Mouse (Mus musculus) left cerebral cortex, postnatal 4 days (tissue): ENCODE data around the gene Cfap161. TPM values are rescaled to one million over a fixed set of nuclear protein-coding genes. Genes with fewer than 3 reads are reported as not detected.

ENCODE experiments used
- DNase-seq: peaks from one replicate; pipeline ENCODE4 v3.0.0-alpha.2; 2022
- intact Hi-C: fragments of 180-260 bp; cut with DNase I; formaldehyde crosslinking; loops from one replicate; pipeline ENCODE4 v1.15.1; 2025
- total RNA-seq, 2 experiments: library from RNA; stranded (reverse); gene quantifications; 2 replicates each; pipeline ENCODE4 v1.2.3; 2021

Gene Cfap161
- total RNA-seq, 2 experiments from 2014 or later = 1.0 to 1.1 TPM

DNA sequence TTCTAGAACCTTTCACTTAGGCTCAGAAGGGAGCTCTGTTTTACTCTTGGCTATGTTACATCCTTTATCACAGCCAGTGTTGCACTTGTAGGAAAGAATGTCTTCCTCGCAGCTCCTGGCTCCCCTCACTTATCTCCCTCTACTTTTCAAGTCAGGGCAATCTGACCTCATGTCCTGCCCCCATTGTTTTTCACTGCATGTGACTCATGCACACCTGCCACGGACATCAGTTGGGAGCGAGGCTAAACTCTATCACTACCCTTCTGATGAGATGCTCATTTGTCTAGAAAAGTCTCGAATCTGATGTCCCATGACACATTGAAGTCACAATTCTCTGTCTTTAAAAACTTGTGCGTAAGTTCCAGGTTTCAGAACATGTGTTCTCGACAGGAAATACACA lies 12.3 kb upstream of the Cfap161 start:
- no peak for DNase-seq
- intact Hi-C loops = loop anchor here (10.0 kb wide), 1 partner anchor 142 kb away; no protein-coding TSS in a partner anchor

DNA sequence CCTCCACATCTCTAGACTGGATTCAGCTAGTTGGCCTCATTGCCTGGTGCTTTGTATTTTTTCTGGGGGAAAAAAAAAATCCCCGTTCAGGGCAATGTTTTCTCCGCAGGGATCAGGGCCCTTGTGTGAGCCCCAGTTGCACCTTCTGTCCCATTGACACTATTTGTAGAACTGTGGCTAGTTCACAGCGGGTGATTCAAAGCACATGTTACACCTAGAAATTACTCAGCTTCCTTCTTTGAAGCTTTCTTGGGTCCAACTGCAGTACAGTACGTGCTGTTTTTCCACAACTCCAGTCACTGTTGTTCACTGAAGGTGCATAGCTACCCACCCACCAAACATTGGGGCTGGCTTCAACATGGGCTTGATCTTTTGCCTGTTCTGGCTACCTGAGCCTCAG lies 9.1 kb upstream of the Cfap161 start:
- intact Hi-C loops = loop anchor here (10.0 kb wide), 1 partner anchor 139 kb away; no protein-coding TSS in a partner anchor
- no peak for DNase-seq

DNA sequence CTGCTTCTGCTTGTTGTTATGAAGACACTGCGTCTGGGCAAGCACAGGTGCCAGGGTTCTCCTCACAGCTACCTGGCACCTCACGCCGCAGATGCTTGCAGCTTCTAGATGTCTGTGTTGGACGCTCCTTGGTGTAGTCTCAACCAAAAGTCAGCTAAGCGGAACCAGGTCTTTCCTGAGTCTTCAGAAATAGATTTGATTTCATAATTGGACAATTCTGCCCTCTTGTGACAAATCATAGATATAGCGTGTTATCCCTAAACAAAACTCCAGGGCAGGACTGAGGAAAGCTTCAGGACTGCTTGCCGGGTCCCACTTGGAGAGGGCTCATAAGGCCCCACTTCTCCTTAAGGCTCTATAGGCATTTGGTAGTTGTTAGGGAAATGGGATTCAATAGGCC lies 7.8 kb upstream of the Cfap161 start:
- peak; percentile 13 for DNase-seq
- intact Hi-C loops = loop anchor here (10.0 kb wide), 1 partner anchor 138 kb away; no protein-coding TSS in a partner anchor

DNA sequence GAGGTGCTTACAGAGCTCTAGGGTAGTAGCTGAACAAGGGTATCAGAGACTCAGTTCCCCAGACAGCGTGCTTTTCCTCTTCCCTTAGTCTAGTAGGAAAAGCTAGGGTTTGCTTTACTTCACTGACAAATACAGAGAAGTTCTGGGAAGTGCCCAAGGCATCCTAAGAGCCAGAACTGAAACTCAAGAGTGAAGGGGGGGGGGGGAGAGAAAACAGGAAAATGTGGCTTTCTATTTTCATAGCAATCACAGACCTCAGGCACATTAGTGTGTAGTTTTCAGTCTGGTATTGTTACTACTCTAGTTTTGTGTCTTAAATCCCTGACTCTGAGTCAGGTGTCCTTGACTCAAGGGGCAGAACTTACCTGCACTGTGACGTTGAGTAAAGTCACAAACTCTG lies 7.3 kb upstream of the Cfap161 start:
- intact Hi-C loops = loop anchor here (10.0 kb wide), 1 partner anchor 137 kb away; no protein-coding TSS in a partner anchor
- no peak for DNase-seq

DNA sequence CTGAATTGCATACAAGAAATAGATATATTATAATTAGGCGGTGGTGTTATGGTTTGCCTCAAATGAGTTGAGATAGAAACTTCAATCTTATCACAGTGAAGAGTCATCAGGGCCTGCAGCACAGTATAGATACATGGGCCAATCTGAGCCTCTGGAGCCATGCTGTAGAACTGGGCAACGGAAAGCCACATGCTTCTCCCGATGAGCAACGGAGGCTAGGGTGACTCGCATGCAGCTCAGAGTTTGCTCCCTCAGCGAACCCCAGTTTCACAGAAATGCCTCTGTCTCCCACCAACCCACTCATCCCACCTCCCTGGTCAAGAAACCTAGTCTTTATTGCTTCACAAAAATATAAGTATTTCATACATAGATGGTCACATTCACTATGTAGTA lies 6.8 kb upstream of the Cfap161 start:
- intact Hi-C loops = loop anchor here (10.0 kb wide), 1 partner anchor 137 kb away; no protein-coding TSS in a partner anchor

DNA sequence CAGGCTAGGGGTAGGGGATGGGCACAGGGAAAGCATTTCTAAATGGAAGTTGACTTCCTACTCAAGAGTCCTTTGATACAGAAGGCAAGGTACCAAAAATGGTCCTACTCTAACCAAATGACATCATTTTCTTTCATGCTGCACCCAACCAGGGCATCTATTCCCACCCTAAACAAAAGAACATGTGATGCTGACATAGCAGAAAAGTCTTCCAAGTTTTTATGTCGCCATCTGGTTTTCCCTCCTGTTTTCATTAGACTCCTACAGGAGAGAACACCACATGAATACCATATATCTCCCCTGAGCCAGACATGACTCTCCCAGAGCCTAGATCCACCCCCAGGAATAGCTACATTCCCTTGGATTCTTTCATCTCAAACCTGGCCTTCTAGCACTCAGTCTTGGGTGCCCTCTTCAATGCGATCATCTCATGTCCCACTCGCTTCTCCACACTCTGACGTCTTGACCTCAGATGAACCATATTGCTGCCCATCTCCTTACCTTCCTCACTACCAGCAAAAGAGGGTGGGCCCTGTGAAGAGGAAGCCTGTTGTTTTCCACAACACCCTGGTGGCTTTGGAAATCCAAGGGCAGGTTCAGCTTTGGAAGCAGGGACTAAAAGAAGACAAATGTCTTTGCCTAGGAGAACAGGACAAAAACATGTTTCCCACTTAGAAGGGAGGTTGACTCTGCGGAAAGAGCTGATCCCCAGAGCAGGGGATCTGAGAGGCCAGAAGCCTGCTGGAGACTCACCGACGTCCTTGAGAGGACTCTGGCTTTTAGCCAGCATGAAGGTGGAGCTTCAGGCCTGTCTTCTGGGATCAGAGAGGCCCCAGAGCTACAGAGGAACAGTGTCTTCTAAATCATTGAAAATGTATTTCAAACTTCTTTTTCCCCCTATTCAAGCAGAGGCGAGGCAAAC lies 6.1 kb upstream of the Cfap161 start:
- DNase-seq = no peak

More for the DNA sequence above, 6.8 kb upstream of the Cfap161 start:
- DNase-seq = no peak

DNA sequence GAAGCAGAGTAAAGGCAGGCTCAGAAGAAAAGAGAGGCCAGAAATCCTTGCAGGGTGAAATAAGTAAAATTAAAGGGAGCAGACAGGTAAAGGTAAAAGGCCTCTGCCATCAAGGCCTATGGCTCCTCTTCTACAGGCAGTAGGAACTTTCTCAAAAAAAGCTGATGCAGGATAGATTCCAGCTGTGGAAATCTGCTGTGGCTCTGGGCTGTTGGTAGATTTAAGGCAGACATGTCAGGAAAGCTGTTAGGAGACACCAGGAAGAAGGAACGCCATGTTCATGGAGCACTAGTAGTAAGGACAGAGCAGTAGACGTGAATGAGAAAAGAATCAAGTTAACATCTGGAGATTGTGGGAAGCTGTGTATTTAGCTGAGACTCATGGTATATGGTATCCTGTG lies 5.4 kb upstream of the Cfap161 start:
- intact Hi-C loops = loop anchor here (10.0 kb wide), 1 partner anchor 135 kb away; no protein-coding TSS in a partner anchor
- no peak for DNase-seq

More for the DNA sequence above, 6.1 kb upstream of the Cfap161 start:
- intact Hi-C loops = loop anchor here (10.0 kb wide), 1 partner anchor 136 kb away; no protein-coding TSS in a partner anchor

DNA sequence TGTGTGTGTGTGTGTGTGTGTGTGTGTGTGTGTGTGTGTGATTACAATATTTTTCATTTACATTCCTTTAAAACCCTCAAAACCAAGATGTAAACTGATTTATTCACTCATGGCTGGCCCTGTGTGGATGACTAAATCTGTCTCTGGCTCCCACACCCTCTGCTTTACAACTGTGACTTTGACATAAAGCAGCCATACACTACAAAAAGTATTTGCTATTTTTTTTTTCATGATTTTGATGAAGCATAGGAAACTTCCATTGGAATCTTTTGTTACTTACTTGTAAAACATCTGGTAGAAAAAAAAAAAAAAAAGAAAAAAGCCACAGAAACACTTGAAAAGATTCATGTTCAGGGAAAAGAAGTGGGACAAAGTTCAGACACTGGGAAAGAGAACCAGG lies 3.3 kb upstream of the Cfap161 start:
- no peak for DNase-seq
- intact Hi-C loops = loop anchor here (5.0 kb wide), 1 partner anchor 231 kb away; no protein-coding TSS in a partner anchor

DNA sequence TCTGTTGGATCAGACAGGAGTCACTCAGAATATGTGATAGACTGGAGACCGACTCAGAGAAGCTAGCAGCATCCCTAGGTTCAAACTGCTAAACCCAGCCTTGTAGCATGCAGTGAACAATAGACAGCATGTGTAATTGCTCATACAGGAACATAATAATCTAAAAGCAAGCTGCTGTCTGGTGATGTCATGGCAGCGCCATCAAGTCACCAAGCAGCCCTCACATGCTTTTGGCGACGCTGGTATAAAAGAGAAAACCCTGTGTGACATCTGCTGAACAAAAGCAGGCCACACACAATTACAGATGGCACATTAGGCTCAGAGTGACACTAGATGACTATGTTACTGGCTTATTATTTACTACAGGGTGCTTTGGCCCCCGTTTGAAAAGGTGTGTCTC lies 1.5 kb upstream of the Cfap161 start:
- no peak for DNase-seq
- intact Hi-C loops = loop anchor here (5.0 kb wide), 1 partner anchor 229 kb away; no protein-coding TSS in a partner anchor

DNA sequence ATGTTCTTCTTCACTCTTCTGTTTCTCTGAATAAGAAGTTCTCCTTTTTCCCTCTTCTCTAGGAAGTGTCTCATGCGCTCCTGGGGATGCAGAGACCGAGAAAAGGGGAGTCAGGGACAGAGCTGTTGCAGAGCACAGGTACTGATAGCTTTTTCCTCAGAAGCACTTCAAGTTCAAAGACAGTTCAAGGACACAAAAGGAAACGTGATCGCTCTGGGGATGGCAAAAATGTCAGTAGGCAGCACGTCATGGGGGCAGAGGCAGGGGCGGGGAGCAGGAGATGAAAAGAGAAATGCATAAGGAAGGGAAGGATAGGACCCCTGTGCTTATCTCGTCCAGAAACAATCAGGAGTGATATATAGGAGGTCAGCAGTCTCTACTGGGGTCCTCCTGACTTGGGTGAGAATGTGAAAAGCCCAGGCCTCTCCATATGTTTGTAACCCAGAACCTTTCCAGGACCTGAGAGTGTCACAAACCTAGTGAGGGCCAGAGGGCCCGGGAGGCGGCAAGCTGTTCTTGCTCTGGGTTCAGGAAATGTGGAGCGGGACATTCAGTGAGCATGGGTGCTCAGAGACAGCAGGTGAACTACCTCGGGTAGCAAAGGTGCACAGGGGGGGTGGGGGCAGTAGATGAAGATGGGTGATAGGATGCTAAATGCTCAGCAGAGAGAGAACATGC lies 535 bp downstream of the Cfap161 start:
- intact Hi-C loops = no loop called here
- DNase-seq = no peak

DNA sequence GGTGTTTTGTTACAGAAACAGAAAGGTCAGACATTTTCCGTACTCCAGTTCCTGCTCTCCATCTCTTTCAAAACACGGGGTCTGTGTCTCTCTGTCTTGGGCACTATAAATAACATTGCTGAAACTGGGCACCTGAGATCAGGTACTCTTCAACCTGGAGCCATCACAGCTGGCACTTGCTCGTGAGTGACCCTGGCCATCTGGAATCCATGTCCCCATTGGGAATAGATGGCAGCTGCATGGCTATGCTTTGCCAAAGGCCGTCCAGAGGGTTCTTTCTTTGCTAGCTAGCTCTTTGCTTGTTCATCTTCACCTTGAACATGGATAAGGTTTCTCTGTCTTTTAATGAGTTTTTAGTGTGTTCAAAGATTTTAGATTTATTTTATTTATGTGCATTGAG lies 13.8 kb downstream of the Cfap161 start:
- DNase-seq = peak; percentile 15
- intact Hi-C loops = no loop called here

DNA sequence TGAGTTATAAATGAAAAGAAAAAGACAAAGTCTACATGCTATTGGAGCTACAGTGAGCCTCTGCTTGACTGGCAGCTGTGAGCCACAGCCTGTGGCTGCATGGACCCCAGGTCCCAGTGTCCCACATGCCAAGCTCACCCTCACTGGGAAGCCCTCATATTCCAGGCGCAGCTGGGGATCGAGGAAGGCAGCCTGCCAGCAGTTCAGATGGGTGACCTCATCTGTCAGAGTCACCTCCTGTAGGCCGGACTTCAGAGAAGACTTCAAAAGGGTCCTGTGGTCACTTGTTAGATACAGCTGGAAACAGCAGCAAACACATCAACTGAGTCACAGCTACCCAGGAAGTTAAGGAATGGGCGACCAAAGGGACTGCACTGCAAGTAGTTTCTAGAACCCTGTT lies 14.7 kb downstream of the Cfap161 start:
- intact Hi-C loops = no loop called here
- no peak for DNase-seq

DNA sequence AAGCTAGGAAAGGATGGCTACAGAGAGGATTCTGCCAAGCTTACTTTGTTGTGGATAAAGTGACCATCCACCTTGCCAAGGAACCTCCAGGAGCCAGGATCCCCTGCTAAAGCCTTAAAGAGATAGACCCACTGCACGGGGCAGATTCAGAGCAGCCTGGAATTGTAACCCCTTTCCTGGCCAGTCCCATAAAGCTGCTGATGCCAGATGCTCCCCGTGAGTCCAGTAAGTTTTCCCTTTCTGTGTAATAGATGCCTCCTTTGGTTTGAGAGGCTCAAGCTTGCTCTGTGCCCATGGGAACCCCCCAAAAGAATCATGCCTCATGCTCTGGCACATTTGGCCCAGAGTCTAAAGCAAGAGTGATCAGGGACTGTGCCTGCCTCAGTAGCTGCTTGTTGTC lies 15.7 kb downstream of the Cfap161 start:
- no peak for DNase-seq
- intact Hi-C loops = no loop called here

DNA sequence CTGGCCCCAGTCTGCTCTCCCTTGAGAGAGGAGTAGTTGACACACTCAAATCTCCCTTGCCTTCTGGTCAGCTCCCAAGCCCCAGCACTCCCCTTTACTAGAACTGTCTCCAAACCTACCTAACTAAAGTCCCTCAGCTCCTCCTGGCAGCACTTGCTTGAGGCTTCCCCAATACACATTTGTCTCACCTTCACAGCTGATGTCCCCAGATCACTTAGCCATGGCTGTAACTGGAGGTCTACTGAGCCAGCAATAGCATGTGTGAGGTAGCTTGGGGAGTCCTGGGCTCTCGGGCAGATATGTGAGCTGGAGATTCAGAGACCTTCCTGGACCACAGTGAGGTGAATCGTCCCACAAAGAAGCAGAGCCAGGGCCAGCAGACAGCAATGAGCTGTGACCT lies 16.2 kb downstream of the Cfap161 start:
- DNase-seq = no peak
- intact Hi-C loops = no loop called here

DNA sequence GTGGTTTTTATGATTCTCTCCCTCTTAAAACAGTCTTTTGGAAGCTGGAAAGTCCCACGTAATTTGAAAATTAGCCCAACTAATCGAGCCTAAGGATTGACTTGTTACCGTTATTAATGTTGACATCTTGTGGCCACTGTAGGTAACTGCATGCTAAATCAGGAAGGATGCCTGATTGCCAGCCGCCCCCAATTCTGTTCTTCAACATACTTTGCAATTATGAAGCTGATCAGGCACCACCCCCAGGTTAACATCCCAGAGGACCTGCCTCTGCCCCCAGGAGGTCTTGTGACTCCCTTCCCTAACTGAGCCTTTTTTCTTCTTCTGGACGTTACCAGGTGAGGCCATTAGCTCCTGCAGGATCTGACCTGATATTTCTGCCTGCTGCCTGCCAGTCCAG lies 20.0 kb downstream of the Cfap161 start:
- intact Hi-C loops = no loop called here

DNA sequence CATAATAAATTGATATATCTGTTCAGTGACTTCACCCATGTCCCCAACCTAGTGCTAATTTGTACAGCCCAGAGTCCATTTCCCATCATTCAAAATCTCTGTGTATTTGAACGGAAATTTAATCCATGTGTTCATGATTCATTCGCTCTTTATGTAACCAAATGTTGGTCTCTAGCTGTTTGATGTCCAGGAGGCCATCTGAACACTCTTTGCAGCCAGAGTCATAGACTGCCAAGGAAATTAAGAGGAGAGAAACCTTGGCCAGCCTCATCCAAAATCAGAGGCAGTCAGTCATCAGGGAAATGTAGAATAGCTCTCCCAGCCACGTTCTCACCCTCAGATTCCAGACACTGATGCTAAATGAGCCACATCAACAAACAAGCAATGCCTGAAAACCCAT lies 31.0 kb downstream of the Cfap161 start:
- intact Hi-C loops = no loop called here
- no peak for DNase-seq

More for the DNA sequence above, 20.0 kb downstream of the Cfap161 start:
- peak; percentile 17 for DNase-seq

DNA sequence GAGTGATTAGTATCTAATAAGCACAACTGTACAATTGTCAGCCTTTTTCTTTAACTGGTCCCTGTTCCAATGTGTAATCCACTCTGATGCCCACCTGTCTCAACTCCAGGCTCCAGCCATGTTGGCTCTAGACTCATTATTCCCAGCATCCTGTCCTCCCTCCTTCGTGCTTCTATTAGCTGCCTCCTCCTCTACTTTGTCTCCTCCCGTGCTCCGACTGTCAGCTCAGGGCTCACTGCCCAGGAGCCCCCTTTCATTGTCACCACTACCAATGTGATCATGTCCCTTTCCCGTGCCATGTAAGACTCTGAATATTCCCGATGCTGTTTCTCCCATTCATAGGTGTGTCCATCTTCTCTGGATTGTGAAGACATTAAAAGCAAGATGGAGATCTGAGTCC lies 32.3 kb downstream of the Cfap161 start:
- no peak for DNase-seq
- intact Hi-C loops = no loop called here

DNA sequence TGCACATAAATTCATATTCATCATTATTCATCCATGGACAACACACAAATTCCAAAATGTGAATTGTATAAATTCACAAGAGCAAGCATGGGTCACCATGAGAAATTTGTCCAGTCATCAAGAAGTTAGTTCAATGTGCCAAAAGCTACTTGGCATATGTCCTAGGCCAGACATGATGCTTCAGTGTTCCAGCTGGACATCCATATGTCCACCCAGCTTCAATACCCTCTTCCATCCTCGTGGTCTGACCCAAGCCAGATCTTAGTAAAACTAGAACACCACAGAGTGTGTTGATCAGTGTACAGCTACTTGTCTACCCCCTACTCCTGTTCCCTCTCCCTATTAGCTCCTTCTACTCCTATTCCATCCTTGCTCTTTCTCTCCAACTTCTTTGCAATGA lies 43.6 kb downstream of the Cfap161 start:
- intact Hi-C loops = no loop called here
- peak; percentile 41 for DNase-seq

DNA sequence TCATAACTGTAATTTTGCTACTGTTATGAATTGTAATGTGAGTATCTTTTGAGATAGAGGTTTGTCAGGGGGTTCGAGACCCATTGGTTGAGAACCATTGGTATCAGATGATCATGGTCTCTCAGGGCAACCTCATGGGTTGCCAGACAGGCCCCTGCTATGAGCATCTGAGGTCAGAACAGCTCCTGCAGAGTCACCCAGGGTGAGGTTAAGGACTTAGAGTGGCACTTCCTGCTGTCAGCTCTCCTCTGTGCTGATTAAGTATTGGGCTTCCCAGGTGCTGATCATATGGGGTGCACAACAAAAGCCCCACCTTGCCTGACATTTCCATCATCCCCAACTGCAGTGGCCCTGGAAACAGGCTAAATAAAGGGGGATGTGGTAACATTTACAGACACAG lies 46.3 kb downstream of the Cfap161 start:
- no peak for DNase-seq
- intact Hi-C loops = no loop called here

DNA sequence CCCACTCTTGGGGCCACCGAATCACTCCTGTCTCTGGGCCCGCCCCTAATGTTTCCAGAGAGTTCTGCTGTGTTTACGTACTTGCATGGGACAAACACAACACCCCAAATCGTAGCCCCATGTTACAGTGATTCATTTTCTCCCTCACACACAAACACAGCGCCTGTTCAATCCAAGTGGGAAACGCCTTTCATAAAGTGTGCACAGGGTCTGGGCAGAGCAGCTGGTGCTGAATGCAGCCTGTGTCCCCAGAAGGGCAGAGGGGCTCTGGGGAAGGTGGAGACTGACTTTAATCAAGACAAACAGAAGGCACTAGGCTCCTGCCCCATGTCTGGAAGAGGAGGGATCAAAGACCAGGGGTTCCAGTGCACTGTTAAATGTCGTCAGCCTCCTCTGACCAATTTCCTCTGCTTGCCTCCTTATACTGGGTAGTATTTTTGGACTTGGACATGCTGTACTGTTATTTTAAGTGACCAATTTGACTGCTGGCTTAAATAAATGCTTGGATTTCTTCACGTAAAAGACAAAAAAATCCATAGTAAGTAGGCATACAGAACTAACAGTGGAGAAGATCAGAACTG lies 48.5 kb downstream of the Cfap161 start:
- DNase-seq = peak; percentile 17
- intact Hi-C loops = no loop called here
